Mouse (Mus musculus) MEL (cell line): Measurements from ENCODE around the gene Zbtb18.

Source experiments
- CHD1 ChIP-seq: IDR thresholded peaks from 2 replicates; pipeline ENCODE4 v1.6.1; 2012; ENCODE audit warnings: low read depth, mild to moderate bottlenecking, inconsistent platforms, low read length, improper control_type of control experiment
- CTCF ChIP-seq, 3 experiments: IDR thresholded peaks in 2 of 3; conservative IDR thresholded peaks in 1 of 3; 2 replicates each; pipeline ENCODE4 v1.5.1; 2011 to 2012; ENCODE audit warnings: low read length in 3 of 3, low read depth in 2 of 3, mild to moderate bottlenecking in 2 of 3, improper control_type of control experiment in 1 of 3, inconsistent platforms in 1 of 3, mixed read lengths in 1 of 3, moderate library complexity in 1 of 3; ENCODE audit not compliant: control insufficient read depth in 1 of 3, insufficient read depth in 1 of 3, poor library complexity in 1 of 3, severe bottlenecking in 1 of 3
- GABPA ChIP-seq: IDR thresholded peaks from 2 replicates; pipeline ENCODE4 v1.6.1; 2012; ENCODE audit warnings: low read depth, mild to moderate bottlenecking, inconsistent platforms, low read length, improper control_type of control experiment, moderate library complexity
- GATA1 ChIP-seq: IDR thresholded peaks from 2 replicates; pipeline ENCODE4 v1.6.1; 2011; ENCODE audit warnings: low read depth, low read length, improper control_type of control experiment
- MAX ChIP-seq: IDR thresholded peaks from 2 replicates; pipeline ENCODE4 v1.6.1; 2011; ENCODE audit warnings: low read length, improper control_type of control experiment
- NRF1 ChIP-seq: IDR thresholded peaks from 2 replicates; pipeline ENCODE4 v1.6.1; 2014; ENCODE audit warnings: low read depth, mild to moderate bottlenecking, inconsistent platforms, low read length, improper control_type of control experiment, moderate library complexity; ENCODE audit not compliant: poor library complexity, insufficient read depth, severe bottlenecking
- POLR2A ChIP-seq, 2 experiments: IDR thresholded peaks; 2 replicates each; pipeline ENCODE4 v1.6.1; 2011 to 2012; ENCODE audit warnings: low read length in 2 of 2, mild to moderate bottlenecking in 2 of 2, control low read depth in 1 of 2, improper control_type of control experiment in 1 of 2, low read depth in 1 of 2, moderate library complexity in 1 of 2; ENCODE audit not compliant: control insufficient read depth in 1 of 2, insufficient read depth in 1 of 2, poor library complexity in 1 of 2
- POLR2AphosphoS5 ChIP-seq: IDR thresholded peaks from 2 replicates; pipeline ENCODE4 v1.6.1; 2012; ENCODE audit warnings: low read depth, borderline replicate concordance, mild to moderate bottlenecking, inconsistent platforms, low read length, moderate library complexity, mixed read lengths
- ZC3H11A ChIP-seq: IDR thresholded peaks from 2 replicates; pipeline ENCODE4 v1.6.1; 2012; ENCODE audit warnings: low read depth, mild to moderate bottlenecking, inconsistent platforms, low read length, improper control_type of control experiment
- ZNF384 ChIP-seq: IDR thresholded peaks from 2 replicates; pipeline ENCODE4 v1.6.1; 2012; ENCODE audit warnings: low read depth, mild to moderate bottlenecking, inconsistent platforms, low read length, improper control_type of control experiment

- no peak for TF ChIP-seq ZC3H11A
- TF ChIP-seq CTCF (IDR thresholded peaks at IDR 0.05 in 2 of 3, conservative IDR thresholded peaks at IDR 0.05 in 1 of 3; ENCODE audit: control insufficient read depth in 1 of 3, insufficient read depth in 1 of 3, low read depth in 2 of 3, low read length in 3 of 3, poor library complexity in 1 of 3, severe bottlenecking in 1 of 3), result no peak
- TF ChIP-seq POLR2AphosphoS5, result no peak
- no peak for TF ChIP-seq NRF1
- TF ChIP-seq MAX, result no peak
- no peak for TF ChIP-seq GATA1
- no peak for TF ChIP-seq POLR2A (IDR thresholded peaks at IDR 0.05; ENCODE audit: control insufficient read depth in 1 of 2, insufficient read depth in 1 of 2, low read depth in 1 of 2, low read length in 2 of 2, poor library complexity in 1 of 2)
- no peak for TF ChIP-seq ZNF384
- TF ChIP-seq CHD1, result no peak
- TF ChIP-seq GABPA, result no peak
Measured at GRCm38 (mm10) chr1:177452987-177453386, 10.8 kb downstream of the Zbtb18 start.
